In the genomic region with DNA sequence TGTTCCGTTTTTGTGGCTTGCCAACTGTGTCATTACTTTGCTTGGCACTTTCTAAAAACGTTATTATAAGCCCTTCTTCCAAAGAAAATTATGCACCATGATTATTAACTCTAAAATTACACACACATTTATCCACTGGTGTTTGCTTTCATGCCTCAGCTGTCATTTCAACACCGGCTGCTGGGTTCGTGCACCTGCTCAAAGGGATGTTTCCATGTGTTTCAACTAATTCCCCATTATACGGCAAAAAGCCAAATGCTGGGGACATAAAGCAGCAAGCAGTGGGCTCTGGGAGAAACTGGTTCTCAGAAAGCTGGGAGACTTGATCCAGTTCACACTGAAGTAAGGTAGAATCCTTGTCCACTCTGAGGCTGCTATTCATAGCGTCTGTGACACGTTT, we compare ENCODE assay signal across 23 mouse cellular contexts.
DNase-seq lines count a peak whose midpoint lies in the region; ATAC-seq and TF ChIP-seq lines count a peak whose summit lies in the region.
"Had no signal": no experiment of that assay in that cellular context is flagged by ENCODE, and none has a peak within 500 bp of the region (broad histone marks: within the 10 kb centered on the region; RNA-seq: fewer than 3 reads in every experiment).

No protein-coding gene starts in this region.

- H3K4me3 ChIP-seq in forebrain, embryonic 12.5 days (replicated peaks) = no peak overlapping the region
- no peak overlapping the region for H3K4me3 ChIP-seq in forebrain, embryonic 11.5 days (ENCODE audit: low read depth, low read length)
- no peak overlapping the region for H3K4me3 ChIP-seq in forebrain, embryonic 16.5 days (replicated peaks; ENCODE audit: low read length)
- H3K4me3 ChIP-seq: embryonic facial prominence, embryonic 13.5 days; heart, embryonic 13.5 days; hindbrain, embryonic 12.5 days had no signal

- ATAC-seq in forebrain, embryonic 12.5 days (ENCODE audit: low FRiP score) = peak; percentile 20; the same call in 1 of the 2 replicates
- no peak for ATAC-seq in forebrain, embryonic 11.5 days (replicated peaks; ENCODE audit: low FRiP score)
- peak; percentile 65 for ATAC-seq in forebrain, embryonic 16.5 days
- ATAC-seq: activated CD4-positive, CD25-positive, alpha-beta regulatory T cell, adult 4 months; hindbrain, embryonic 16.5 days; inflammation-experienced regulatory T-cells, adult 6 months; Patski had no signal

- H3K4me1 ChIP-seq in forebrain, embryonic 12.5 days = no peaks in the 10 kb centered on the region
- H3K4me1 ChIP-seq in forebrain, embryonic 11.5 days (replicated peaks; ENCODE audit: control insufficient read depth, insufficient read depth, low read length) = no peaks in the 10 kb centered on the region
- peaks cover 6% of the 10 kb centered on the region for H3K4me1 ChIP-seq in forebrain, embryonic 16.5 days (replicated peaks; ENCODE audit: control insufficient read depth, insufficient read depth, low read length)
- H3K4me1 ChIP-seq: heart, embryonic 13.5 days; hindbrain, embryonic 12.5 days had no signal

- H3K27ac ChIP-seq in forebrain, embryonic 12.5 days = no peak overlapping the region
- H3K27ac ChIP-seq in forebrain, embryonic 11.5 days (ENCODE audit: low read depth, low read length) = no peak overlapping the region
- H3K27ac ChIP-seq in forebrain, embryonic 16.5 days (ENCODE audit: low read length) = peak overlapping the region; percentile 3; the same call in 1 of the 2 replicates
- H3K27ac ChIP-seq: embryonic facial prominence, embryonic 13.5 days; heart, embryonic 13.5 days; hindbrain, embryonic 12.5 days had no signal

- TF ChIP-seq POLR2A in brain, embryonic 14.5 days (IDR thresholded peaks at IDR 0.05; ENCODE audit: borderline replicate concordance, extremely low read depth, insufficient read depth, insufficient read length, poor library complexity, severe bottlenecking) = no peak

- no peaks in the 10 kb centered on the region for H3K36me3 ChIP-seq in forebrain, embryonic 12.5 days (replicated peaks)
- no peaks in the 10 kb centered on the region for H3K36me3 ChIP-seq in forebrain, embryonic 11.5 days (ENCODE audit: control insufficient read depth, insufficient read depth, low read length)
- H3K36me3 ChIP-seq in forebrain, embryonic 16.5 days (ENCODE audit: control insufficient read depth, insufficient read depth) = no peaks in the 10 kb centered on the region
- H3K36me3 ChIP-seq: embryonic facial prominence, embryonic 13.5 days; heart, embryonic 13.5 days; hindbrain, embryonic 12.5 days had no signal

- TF ChIP-seq CTCF in brain, embryonic 14.5 days (IDR thresholded peaks at IDR 0.05; ENCODE audit: borderline replicate concordance, extremely low read depth, insufficient read depth, insufficient read length) = no peak

- H3K9me3 ChIP-seq in forebrain, embryonic 12.5 days = no peaks in the 10 kb centered on the region
- H3K9me3 ChIP-seq in forebrain, embryonic 11.5 days (ENCODE audit: control insufficient read depth, low read length) = no peaks in the 10 kb centered on the region
- no peaks in the 10 kb centered on the region for H3K9me3 ChIP-seq in forebrain, embryonic 16.5 days (ENCODE audit: control insufficient read depth, low read length)
- H3K9me3 ChIP-seq: embryonic facial prominence, embryonic 13.5 days; heart, embryonic 13.5 days; hindbrain, embryonic 12.5 days had no signal

- H3K4me2 ChIP-seq in forebrain, embryonic 12.5 days = no peak overlapping the region
- H3K4me2 ChIP-seq in forebrain, embryonic 11.5 days (ENCODE audit: low read depth, low read length, severe bottlenecking) = no peak overlapping the region
- H3K4me2 ChIP-seq in forebrain, embryonic 16.5 days (ENCODE audit: low read length) = no peak overlapping the region
- H3K4me2 ChIP-seq: embryonic facial prominence, embryonic 13.5 days; heart, embryonic 13.5 days; hindbrain, embryonic 12.5 days had no signal

- DNase-seq in forebrain, embryonic 11.5 days (ENCODE audit: low spot score) = no peak
- peak; percentile 80 for DNase-seq in brain, embryonic 14.5 days (ENCODE audit: low read depth)
- no peak for DNase-seq in kidney, adult 8-10 months
- DNase-seq in spleen, postnatal 10 days (ENCODE audit: low spot score in 2 of 2) = no peak
- no peak for DNase-seq in adrenal gland, postnatal 10 days
- DNase-seq: adrenal gland, postnatal 25 days; cerebellum, adult 11-12 months; cerebellum, adult 9-10 months; cerebellum, postnatal 25 days; gastrocnemius, postnatal 36 days; heart, adult 11 months; heart, postnatal 4 days; kidney, adult 11 months had no signal

- WGBS in forebrain, embryonic 12.5 days = 69% methylated on average over 7 of the region's 7 CpGs
- WGBS in forebrain, embryonic 11.5 days = 80% methylated on average over 7 of the region's 7 CpGs
- WGBS in forebrain, embryonic 16.5 days = 38% methylated on average over 7 of the region's 7 CpGs

- no peak overlapping the region for H3K9ac ChIP-seq in forebrain, embryonic 12.5 days
- no peak overlapping the region for H3K9ac ChIP-seq in forebrain, embryonic 11.5 days (ENCODE audit: low read length)
- H3K9ac ChIP-seq in forebrain, embryonic 16.5 days (replicated peaks; ENCODE audit: low read depth, low read length) = no peak overlapping the region
- H3K9ac ChIP-seq: embryonic facial prominence, embryonic 13.5 days; heart, embryonic 13.5 days; hindbrain, embryonic 12.5 days had no signal

- H3K27me3 ChIP-seq in forebrain, embryonic 12.5 days = no peaks in the 10 kb centered on the region
- no peaks in the 10 kb centered on the region for H3K27me3 ChIP-seq in forebrain, embryonic 11.5 days (ENCODE audit: control insufficient read depth, insufficient read depth, low read length)
- H3K27me3 ChIP-seq in forebrain, embryonic 16.5 days (replicated peaks; ENCODE audit: control insufficient read depth, insufficient read depth, low read length) = no peaks in the 10 kb centered on the region
- H3K27me3 ChIP-seq: CH12.LX; embryonic facial prominence, embryonic 13.5 days; heart, embryonic 13.5 days; hindbrain, embryonic 12.5 days; Patski had no signal
